Comparison of ENCODE assay signal across 23 mouse cellular contexts in genomic region chr1:39889973-39890372, GRCm38 (mm10).
"Had no signal": no experiment of that assay in that cellular context is flagged by ENCODE, and none has a peak within 500 bp of the region (broad histone marks: within the 10 kb centered on the region; RNA-seq: fewer than 3 reads in every experiment).

No protein-coding gene starts in this region.

- ATAC-seq: hindbrain, postnatal 0 days; intestine, embryonic 16.5 days; liver, embryonic 12.5 days had no signal

- H3K4me1 ChIP-seq: hindbrain, embryonic 15.5 days; liver, embryonic 12.5 days had no signal

- H3K27me3 ChIP-seq: heart, embryonic 13.5 days; heart, embryonic 15.5 days; hindbrain, embryonic 13.5 days; hindbrain, embryonic 15.5 days; limb, embryonic 13.5 days; limb, embryonic 15.5 days had no signal

- H3K27ac ChIP-seq: heart, adult 2 months; heart, embryonic 13.5 days; heart, embryonic 15.5 days; hindbrain, embryonic 13.5 days; hindbrain, embryonic 15.5 days; hindbrain, postnatal 0 days; layer of hippocampus, adult 2 months; limb, embryonic 13.5 days; limb, embryonic 15.5 days; liver, embryonic 12.5 days had no signal

- DNase-seq: gastrocnemius, postnatal 14 days; gastrocnemius, postnatal 36 days; heart, adult 11 months; heart, adult 2 months; heart, postnatal 14 days; heart, postnatal 36 days; kidney, adult 18-20 months; kidney, adult 8-10 months; kidney, postnatal 10 days; kidney, postnatal 25 days; kidney, postnatal 4 days; left cerebral cortex, postnatal 4 days had no signal

- H3K4me2 ChIP-seq: heart, embryonic 11.5 days; heart, embryonic 13.5 days; heart, embryonic 15.5 days; hindbrain, embryonic 13.5 days; hindbrain, embryonic 15.5 days; limb, embryonic 13.5 days; limb, embryonic 15.5 days; liver, embryonic 12.5 days had no signal

- H3K9me3 ChIP-seq: heart, embryonic 13.5 days; heart, embryonic 15.5 days; hindbrain, embryonic 13.5 days; hindbrain, embryonic 15.5 days; limb, embryonic 13.5 days; limb, embryonic 15.5 days; liver, embryonic 12.5 days had no signal

- H3K36me3 ChIP-seq: heart, embryonic 13.5 days; heart, embryonic 15.5 days; hindbrain, embryonic 13.5 days; hindbrain, embryonic 15.5 days; limb, embryonic 13.5 days; limb, embryonic 15.5 days; liver, embryonic 12.5 days had no signal

- H3K4me3 ChIP-seq: heart, adult 2 months; heart, embryonic 13.5 days; heart, embryonic 15.5 days; hindbrain, embryonic 13.5 days; hindbrain, embryonic 15.5 days; layer of hippocampus, adult 2 months; limb, embryonic 13.5 days; limb, embryonic 15.5 days; liver, embryonic 12.5 days had no signal

- H3K9ac ChIP-seq: heart, embryonic 13.5 days; heart, embryonic 15.5 days; hindbrain, embryonic 13.5 days; hindbrain, embryonic 15.5 days; limb, embryonic 13.5 days; limb, embryonic 15.5 days; liver, embryonic 12.5 days had no signal
